Mouse (Mus musculus) liver, adult 2 months (tissue): ENCODE measurements at regions not wholly inside any gene's neighbourhood (a gene's known extent, or its start where the extent isn't known, plus 50 kb on each side); places are given as distances from the start of the nearest gene placed in this dataset.
A peak's percentile ranks its signal among the peaks of the same experiment; 100 is the strongest.

Source experiments
- DNase-seq: peaks from one replicate; pipeline ENCODE4 v3.0.0-alpha.2; 2011; ENCODE audit warnings: low read depth, low spot score; ENCODE audit errors: extremely low read depth
- H3K27ac ChIP-seq: fragments of 200-500 bp; replicated peaks from 2 replicates; pipeline ENCODE4 v1.5.1; 2012; ENCODE audit warnings: low read depth, mild to moderate bottlenecking, control low read depth, inconsistent platforms, low read length; ENCODE audit not compliant: insufficient read depth
- H3K27me3 ChIP-seq: fragments of 200-500 bp; 2 replicates; pipeline ENCODE4 v1.6.1; 2012; ENCODE audit warnings: mild to moderate bottlenecking, moderate library complexity, low read length, inconsistent platforms; ENCODE audit not compliant: control insufficient read depth, insufficient read depth
- H3K36me3 ChIP-seq: fragments of 200-500 bp; 2 replicates; pipeline ENCODE4 v1.6.1; 2012; ENCODE audit warnings: low read length, inconsistent platforms; ENCODE audit not compliant: control insufficient read depth, insufficient read depth
- H3K4me1 ChIP-seq: fragments of 200-500 bp; 2 replicates; pipeline ENCODE4 v1.6.1; 2011; ENCODE audit warnings: low read length; ENCODE audit not compliant: control insufficient read depth, insufficient read depth
- H3K4me3 ChIP-seq: fragments of 200-500 bp; 2 replicates; pipeline ENCODE4 v1.5.1; 2011; ENCODE audit warnings: low read depth, mild to moderate bottlenecking, control low read depth, low read length, moderate library complexity; ENCODE audit not compliant: insufficient read depth
- H3K79me2 ChIP-seq: fragments of 200-500 bp; 2 replicates; pipeline ENCODE4 v1.6.1; 2012; ENCODE audit warnings: inconsistent platforms, mild to moderate bottlenecking, low read length, moderate library complexity; ENCODE audit not compliant: control insufficient read depth, insufficient read depth
- H3K9ac ChIP-seq: fragments of 200-500 bp; 2 replicates; pipeline ENCODE4 v1.6.1; 2012; ENCODE audit warnings: low read depth, mild to moderate bottlenecking, control low read depth, inconsistent platforms, low read length
- CTCF ChIP-seq: fragments of 200-500 bp; IDR thresholded peaks from 2 replicates; pipeline ENCODE4 v1.5.1; 2011; ENCODE audit warnings: low read depth, low read length, control low read depth
- POLR2A ChIP-seq: fragments of 200-500 bp; IDR thresholded peaks from 2 replicates; pipeline ENCODE4 v1.6.1; 2011; ENCODE audit warnings: low read length, control low read depth; ENCODE audit not compliant: insufficient read depth; ENCODE audit errors: extremely low read depth
- WGBS: fragments of 180-500 bp; shearing (Covaris S2); methylation state at CpG from one replicate; pipeline ENCODE4 v1.1.7; 2018; 5-methylcytosine and 5-hydroxymethylcytosine counted together

DNA sequence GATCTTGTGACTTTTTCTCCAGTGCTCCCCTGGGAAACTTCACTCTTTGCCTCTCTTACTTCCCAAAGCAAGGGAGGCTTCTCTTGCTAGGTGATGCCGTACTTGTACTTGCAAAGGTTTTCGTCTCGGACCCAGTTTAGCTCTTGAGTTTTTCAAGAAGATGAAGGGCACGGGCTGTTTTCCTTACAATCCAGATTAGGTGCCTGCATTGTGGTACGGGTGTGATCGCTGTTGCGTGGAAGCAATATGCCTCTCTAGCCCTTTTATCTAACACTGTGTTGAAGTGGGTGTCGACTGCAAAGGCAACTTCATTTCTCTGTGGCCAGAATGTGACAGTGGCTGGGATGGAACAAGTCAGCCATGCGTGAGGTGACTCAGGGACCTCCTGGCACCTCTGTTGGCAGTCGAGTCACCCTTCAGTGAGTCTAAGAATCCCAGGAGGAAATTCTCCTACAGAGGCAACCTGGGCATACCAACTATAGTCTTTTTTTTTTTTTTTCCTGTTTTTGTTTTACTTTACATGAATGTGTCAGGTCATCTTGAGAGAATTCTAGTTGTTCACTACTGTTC lies 138.7 kb upstream of the Dnajc19 start:
- no peak overlapping the region for H3K27ac ChIP-seq
- H3K4me3 ChIP-seq = no peak overlapping the region
- WGBS = 85% methylated on average over 10 of the region's 10 CpGs
- no peak for DNase-seq
- no peaks in the 10 kb centered on the region for H3K4me1 ChIP-seq
- no peaks in the 10 kb centered on the region for H3K36me3 ChIP-seq
- no peak overlapping the region for H3K9ac ChIP-seq
- H3K27me3 ChIP-seq = no peaks in the 10 kb centered on the region
- no peak for TF ChIP-seq POLR2A
- no peak for TF ChIP-seq CTCF
- no peaks in the 10 kb centered on the region for H3K79me2 ChIP-seq

DNA sequence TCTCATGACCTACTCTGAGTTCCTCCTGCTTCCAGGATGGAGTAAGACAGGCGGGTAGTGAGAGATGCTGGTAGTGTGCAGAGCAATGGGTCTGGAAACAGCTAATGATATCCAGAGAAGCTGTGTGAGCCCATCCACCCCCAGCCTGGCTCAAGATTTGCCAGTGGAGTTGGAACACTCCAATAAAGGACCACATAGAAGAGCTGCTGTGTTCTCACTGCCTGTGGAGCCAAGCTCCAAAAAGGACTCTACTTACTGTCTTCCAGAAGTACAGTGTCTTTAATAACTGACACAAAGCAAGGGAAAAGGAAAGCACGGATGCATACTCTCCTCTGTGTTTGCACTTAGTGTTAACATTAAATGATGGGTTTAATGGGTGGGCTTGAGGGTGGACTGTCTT lies 138.0 kb upstream of the Dnajc19 start:
- no peaks in the 10 kb centered on the region for H3K27me3 ChIP-seq
- H3K9ac ChIP-seq = no peak overlapping the region
- no peaks in the 10 kb centered on the region for H3K36me3 ChIP-seq
- 68% methylated on average over 2 of the region's 2 CpGs for WGBS
- no peak overlapping the region for H3K4me3 ChIP-seq
- no peaks in the 10 kb centered on the region for H3K79me2 ChIP-seq
- no peak overlapping the region for H3K27ac ChIP-seq
- DNase-seq = no peak
- TF ChIP-seq POLR2A (no peak), CTCF (no peak)
- no peaks in the 10 kb centered on the region for H3K4me1 ChIP-seq

DNA sequence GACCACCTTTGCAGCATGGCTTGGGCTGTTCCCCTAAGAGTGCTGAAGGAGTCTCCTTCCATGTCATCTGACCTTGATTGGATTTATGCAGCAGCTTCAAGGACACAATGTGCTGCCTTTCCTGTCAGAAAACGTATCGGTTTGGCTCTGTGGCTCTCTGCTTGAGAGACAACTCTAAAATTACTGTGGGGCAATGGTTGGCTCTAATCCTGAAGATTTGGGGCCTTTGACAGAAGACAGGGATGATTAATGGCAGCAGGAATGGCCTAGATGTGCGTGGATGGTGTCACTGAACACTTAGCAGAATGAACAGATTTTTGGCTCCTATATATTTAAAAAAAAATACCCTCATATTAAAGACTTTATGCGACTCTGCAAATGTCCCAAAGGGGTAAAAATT lies 136.8 kb upstream of the Dnajc19 start:
- DNase-seq = no peak
- no peaks in the 10 kb centered on the region for H3K27me3 ChIP-seq
- H3K36me3 ChIP-seq = no peaks in the 10 kb centered on the region
- WGBS = 74% methylated on average over 4 of the region's 4 CpGs
- no peak for TF ChIP-seq CTCF
- no peak for TF ChIP-seq POLR2A
- H3K9ac ChIP-seq = no peak overlapping the region
- no peak overlapping the region for H3K4me3 ChIP-seq
- no peaks in the 10 kb centered on the region for H3K4me1 ChIP-seq
- H3K27ac ChIP-seq = no peak overlapping the region
- no peaks in the 10 kb centered on the region for H3K79me2 ChIP-seq

DNA sequence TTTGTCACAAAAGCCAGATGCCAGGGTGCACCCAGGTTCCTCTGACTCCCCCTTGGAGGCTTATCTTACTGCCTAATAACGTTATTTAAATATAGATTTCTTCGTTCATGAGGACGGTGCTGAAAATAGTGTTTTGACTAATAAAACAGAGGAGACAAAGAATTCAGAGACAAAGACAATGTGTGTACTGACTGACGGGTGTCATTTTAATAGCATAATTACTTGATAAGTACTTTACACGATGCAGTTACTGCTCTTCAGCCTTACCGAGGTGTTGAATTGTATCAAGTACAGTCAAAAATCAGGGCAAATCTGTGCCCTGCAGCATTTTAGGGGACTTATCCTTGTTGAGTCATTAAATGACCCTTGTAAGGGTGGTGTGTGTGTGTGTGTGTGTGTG lies 133.1 kb upstream of the Dnajc19 start:
- Histone ChIP-seq H3K36me3 (no peaks in the 10 kb centered on the region), H3K27ac (no peak overlapping the region), H3K4me1 (no peaks in the 10 kb centered on the region), H3K27me3 (no peaks in the 10 kb centered on the region), H3K4me3 (no peak overlapping the region), H3K79me2 (no peaks in the 10 kb centered on the region), H3K9ac (no peak overlapping the region)
- TF ChIP-seq POLR2A (no peak), CTCF (no peak)
- 91% methylated on average over 6 of the region's 6 CpGs for WGBS
- no peak for DNase-seq

DNA sequence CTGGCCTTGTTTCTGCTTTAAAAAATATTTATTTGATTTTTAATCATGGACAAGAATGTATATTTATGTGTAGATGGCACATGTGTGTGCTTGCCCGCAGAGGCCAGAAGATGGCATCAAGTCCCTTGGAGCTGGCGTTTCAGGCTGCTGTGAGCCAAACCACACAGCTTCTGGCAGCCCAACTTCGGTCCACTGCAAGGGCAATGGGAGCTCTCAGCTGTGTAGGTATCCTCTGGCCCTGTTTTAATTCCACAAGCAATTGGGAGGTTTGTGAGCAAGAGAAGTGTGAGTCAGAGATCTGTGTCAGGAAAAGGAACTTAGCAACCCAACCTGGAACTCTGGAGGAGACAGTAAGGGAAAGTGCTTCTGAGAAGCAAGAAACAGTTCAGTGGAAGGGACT lies 125.3 kb upstream of the Dnajc19 start:
- no peak overlapping the region for H3K27ac ChIP-seq
- WGBS = 86% methylated on average over 3 of the region's 3 CpGs
- no peaks in the 10 kb centered on the region for H3K36me3 ChIP-seq
- TF ChIP-seq CTCF = no peak
- no peak for TF ChIP-seq POLR2A
- no peaks in the 10 kb centered on the region for H3K4me1 ChIP-seq
- H3K27me3 ChIP-seq = no peaks in the 10 kb centered on the region
- no peak overlapping the region for H3K9ac ChIP-seq
- no peaks in the 10 kb centered on the region for H3K79me2 ChIP-seq
- H3K4me3 ChIP-seq = no peak overlapping the region
- DNase-seq = no peak

DNA sequence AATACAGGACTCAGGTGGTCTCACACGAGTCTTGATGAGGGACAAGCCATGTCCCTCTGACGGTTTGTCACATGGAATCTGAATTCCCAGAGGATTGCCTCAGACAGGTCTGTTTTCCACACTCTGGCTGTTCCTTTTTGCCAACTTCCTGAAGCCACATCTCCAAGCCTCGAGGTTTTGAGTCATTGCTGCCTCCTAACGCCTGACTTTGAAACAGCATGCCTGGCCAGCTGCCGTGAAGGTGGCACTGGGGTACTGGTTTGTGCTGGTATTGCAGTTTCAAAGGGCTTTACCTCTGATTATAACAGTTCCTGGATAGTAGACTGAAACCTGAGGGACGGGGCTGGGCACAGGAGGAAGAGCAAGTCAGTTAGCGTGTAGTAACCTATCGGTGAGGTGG lies 117.1 kb upstream of the Dnajc19 start:
- WGBS = 24% methylated on average over 8 of the region's 8 CpGs
- no peaks in the 10 kb centered on the region for H3K27me3 ChIP-seq
- H3K4me1 ChIP-seq = no peaks in the 10 kb centered on the region
- no peak overlapping the region for H3K27ac ChIP-seq
- peak; percentile 68 for TF ChIP-seq CTCF
- TF ChIP-seq POLR2A = no peak
- H3K36me3 ChIP-seq = no peaks in the 10 kb centered on the region
- no peak overlapping the region for H3K4me3 ChIP-seq
- H3K79me2 ChIP-seq = no peaks in the 10 kb centered on the region
- DNase-seq = peak; percentile 54
- no peak overlapping the region for H3K9ac ChIP-seq
